ENCODE assay signal across 23 mouse cellular contexts in the genomic region with DNA sequence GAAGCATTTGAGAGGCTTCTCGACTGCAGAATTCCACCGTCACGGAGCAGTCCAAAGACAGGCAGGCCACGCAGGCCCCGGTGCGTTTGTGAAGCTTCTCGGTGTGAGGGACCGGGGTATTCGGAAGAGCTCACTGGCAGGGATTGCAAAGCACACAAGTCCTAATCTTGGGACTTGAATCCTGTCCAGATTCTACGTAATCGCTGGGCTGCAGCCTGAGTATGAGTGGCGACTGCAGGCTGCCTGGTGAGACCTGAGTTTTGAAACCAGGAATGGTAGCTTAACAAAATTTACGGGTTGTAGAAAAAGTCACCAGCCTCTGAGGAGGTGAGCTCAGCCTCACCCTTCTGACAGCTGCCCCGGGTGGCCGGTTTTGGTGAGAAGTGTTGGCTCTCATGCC.
A peak's percentile ranks its signal among the peaks of the same experiment; 100 is the strongest.
DNase-seq lines count a peak whose midpoint lies in the region; TF ChIP-seq lines count a peak whose summit lies in the region.
"Had no signal": no experiment of that assay in that cellular context is flagged by ENCODE, and none has a peak within 500 bp of the region (broad histone marks: within the 10 kb centered on the region; RNA-seq: fewer than 3 reads in every experiment).

No protein-coding gene starts in this region.

- no peak for TF ChIP-seq POLR2A in heart, adult 2 months (IDR thresholded peaks at IDR 0.05; ENCODE audit: insufficient read depth, low read depth, low read length)
- no peak for TF ChIP-seq POLR2A in brain, embryonic 14.5 days (IDR thresholded peaks at IDR 0.05; ENCODE audit: borderline replicate concordance, extremely low read depth, insufficient read depth, insufficient read length, poor library complexity, severe bottlenecking)

- no peaks in the 10 kb centered on the region for H3K36me3 ChIP-seq in heart, adult 2 months (ENCODE audit: control insufficient read depth, insufficient read depth, low read length)
- H3K36me3 ChIP-seq: embryonic facial prominence, embryonic 10.5 days; forebrain, embryonic 15.5 days; limb, embryonic 13.5 days; liver, embryonic 13.5 days; lung, embryonic 15.5 days; midbrain, embryonic 13.5 days had no signal

- no peak overlapping the region for H3K9ac ChIP-seq in heart, adult 2 months (ENCODE audit: low read depth, low read length)
- H3K9ac ChIP-seq: forebrain, embryonic 15.5 days; hindbrain, embryonic 14.5 days; limb, embryonic 13.5 days; liver, embryonic 13.5 days; lung, embryonic 15.5 days; midbrain, embryonic 13.5 days had no signal

- DNase-seq in heart, adult 2 months: peak; percentile 53 to 61
- DNase-seq in heart, adult 11 months: no peak
- peak; percentile 42 for DNase-seq in lung, postnatal 36 days
- no peak for DNase-seq in lung, postnatal 4 days
- DNase-seq in brain, embryonic 14.5 days (ENCODE audit: low read depth): peak; percentile 41
- peak; percentile 50 to 53 for DNase-seq in heart, postnatal 36 days
- DNase-seq in embryo, embryonic 10 days (ENCODE audit: low spot score): no peak
- DNase-seq: B cell, adult 2 months; gastrocnemius, postnatal 36 days; kidney, adult 18-20 months; kidney, postnatal 4 days; liver, embryonic 13.5 days; right cerebral cortex, postnatal 4 days; thymus, adult 18-20 months; thymus, postnatal 36 days had no signal

- no peaks in the 10 kb centered on the region for H3K27me3 ChIP-seq in heart, adult 2 months (ENCODE audit: control insufficient read depth, insufficient read depth, low read length)
- H3K27me3 ChIP-seq: CH12.LX; forebrain, embryonic 15.5 days; liver, embryonic 13.5 days; lung, embryonic 15.5 days; Patski had no signal

- TF ChIP-seq EP300 in heart, adult 2 months (IDR thresholded peaks at IDR 0.05; ENCODE audit: insufficient read depth, low read depth, low read length): no peak

- H3K4me1 ChIP-seq in heart, adult 2 months (ENCODE audit: control insufficient read depth, insufficient read depth, low read length): no peaks in the 10 kb centered on the region
- H3K4me1 ChIP-seq: liver, embryonic 13.5 days; midbrain, embryonic 13.5 days had no signal

- H3K4me3 ChIP-seq in heart, adult 2 months: no peak overlapping the region
- H3K4me3 ChIP-seq: embryonic facial prominence, embryonic 10.5 days; forebrain, embryonic 15.5 days; limb, embryonic 13.5 days; liver, embryonic 13.5 days; lung, embryonic 15.5 days; midbrain, embryonic 13.5 days had no signal

- no peaks in the 10 kb centered on the region for H3K79me2 ChIP-seq in heart, adult 2 months (replicated peaks; ENCODE audit: control insufficient read depth, insufficient read depth, low read length)

- H3K27ac ChIP-seq in heart, adult 2 months: no peak overlapping the region
- H3K27ac ChIP-seq: embryonic facial prominence, embryonic 10.5 days; forebrain, embryonic 15.5 days; hindbrain, embryonic 14.5 days; limb, embryonic 13.5 days; liver, embryonic 13.5 days; lung, embryonic 15.5 days; midbrain, embryonic 13.5 days had no signal

- TF ChIP-seq CTCF in heart, adult 2 months (IDR thresholded peaks at IDR 0.05): no peak
- no peak for TF ChIP-seq CTCF in brain, embryonic 14.5 days (IDR thresholded peaks at IDR 0.05; ENCODE audit: borderline replicate concordance, extremely low read depth, insufficient read depth, insufficient read length)

- intact Hi-C loops in heart, adult 2 months (cut with DNase I): no loop called here
- intact Hi-C loops in heart, postnatal 36 days (cut with DNase I): no loop called here

- WGBS in heart, adult 2 months: 50% methylated on average over 15 of the region's 15 CpGs

Comparison
In these comparisons a context has a peak if more than half of its experiments do, and no peak if none do; other contexts are left out.
1. DNase-seq: peak in heart, adult 2 months (2 of 2), lung, postnatal 36 days (single experiment), brain, embryonic 14.5 days (single experiment) and heart, postnatal 36 days (2 of 2); none in heart, adult 11 months (single experiment), lung, postnatal 4 days (0 of 2) and embryo, embryonic 10 days (single experiment).